Mouse (Mus musculus) forebrain, postnatal 0 days (tissue): ENCODE data around the gene Nebl. TPM values are rescaled to one million over a fixed set of nuclear protein-coding genes. Genes with fewer than 3 reads are reported as not detected.
A peak's percentile ranks its signal among the peaks of the same experiment; 100 is the strongest.

Experiments
- ATAC-seq: fragments of 200-750 bp; cut with Nextera tagmentation; 2 replicates; pipeline ENCODE4 v1.8.0; 2017; ENCODE audit warnings: mild to moderate bottlenecking, moderate library complexity
- DNase-seq: peaks from one replicate; pipeline ENCODE4 v3.0.0-alpha.2; 2015
- H3K27ac ChIP-seq: fragments of 300-500 bp; sonication (generic); 2 replicates; pipeline ENCODE4 v1.5.1; 2014; ENCODE audit warnings: low read depth, mild to moderate bottlenecking, antibody characterized with exemption, low read length, moderate library complexity, mixed read lengths
- H3K27me3 ChIP-seq: fragments of 300-500 bp; sonication (generic); 2 replicates; pipeline ENCODE4 v1.6.1; 2014; ENCODE audit warnings: mild to moderate bottlenecking, low read length, mixed read lengths; ENCODE audit not compliant: insufficient read depth
- H3K36me3 ChIP-seq: fragments of 300-500 bp; sonication (generic); 2 replicates; pipeline ENCODE4 v1.6.1; 2014; ENCODE audit warnings: mild to moderate bottlenecking, moderate library complexity; ENCODE audit not compliant: insufficient read depth
- H3K4me1 ChIP-seq: fragments of 300-500 bp; sonication (generic); 2 replicates; pipeline ENCODE4 v1.6.1; 2014; ENCODE audit warnings: antibody characterized with exemption; ENCODE audit not compliant: insufficient read depth
- H3K4me2 ChIP-seq: fragments of 300-500 bp; sonication (generic); 2 replicates; pipeline ENCODE4 v1.6.1; 2014; ENCODE audit warnings: low read depth, mild to moderate bottlenecking, moderate library complexity
- H3K4me3 ChIP-seq: fragments of 300-500 bp; sonication (generic); 2 replicates; pipeline ENCODE4 v1.5.1; 2014; ENCODE audit warnings: low read depth, low read length, mixed read lengths
- H3K9ac ChIP-seq: fragments of 300-500 bp; sonication (generic); 2 replicates; pipeline ENCODE4 v1.6.1; 2014; ENCODE audit warnings: mild to moderate bottlenecking
- H3K9me3 ChIP-seq: fragments of 300-500 bp; sonication (generic); 2 replicates; pipeline ENCODE4 v1.6.1; 2016; ENCODE audit warnings: low read length
- CTCF ChIP-seq: sonication (generic); IDR thresholded peaks from 2 replicates; pipeline ENCODE4 v1.5.1; 2016; ENCODE audit warnings: antibody characterized with exemption, control low read depth, low read depth
- WGBS: fragments of 180-500 bp; shearing (Covaris S2); extraction: QIAGEN DNeasy Blood & Tissue Kit; methylation state at CpG from one replicate; pipeline ENCODE4 v1.1.7; 2014; 5-methylcytosine and 5-hydroxymethylcytosine counted together
- polyA plus RNA-seq: library from polyadenylated mRNA; unstranded; fragments of >200 nt; fragmentation: Nextera tagmentation; extraction: Ambion mirVana; gene quantifications from 2 replicates; pipeline ENCODE4 v1.2.1, GENCODE M21; 2015
- total RNA-seq: library from RNA; depleted of rRNA; stranded (reverse); fragments of >200 nt; gene quantifications from 2 replicates; pipeline ENCODE4 v1.2.3, GENCODE M21; 2014

Gene Nebl
- total and polyA plus RNA-seq, 2 experiments from 2014 or later: 9.2 to 27.8 TPM

- Histone ChIP-seq H3K4me2 (no peak overlapping the region), H3K4me3 (no peak overlapping the region), H3K4me1 (no peaks in the 10 kb centered on the region), H3K27ac (no peak overlapping the region), H3K36me3 (no peaks in the 10 kb centered on the region), H3K9ac (no peak overlapping the region), H3K27me3 (no peaks in the 10 kb centered on the region), H3K9me3 (no peaks in the 10 kb centered on the region)
- ATAC-seq (no peak), DNase-seq (no peak)
- WGBS: 71% methylated on average over 4 of the region's 4 CpGs
- no peak for TF ChIP-seq CTCF
These were observed 296.0 kb downstream of the Nebl start for GRCm38 (mm10) chr2:17435217-17435616.

- no peak overlapping the region for H3K4me2 ChIP-seq
- ATAC-seq: no peak
- no peak overlapping the region for H3K9ac ChIP-seq
- H3K27me3 ChIP-seq: no peaks in the 10 kb centered on the region
- no peak for TF ChIP-seq CTCF
- no peaks in the 10 kb centered on the region for H3K9me3 ChIP-seq
- no peaks in the 10 kb centered on the region for H3K4me1 ChIP-seq
- H3K27ac ChIP-seq: no peak overlapping the region
- H3K4me3 ChIP-seq: no peak overlapping the region
- DNase-seq: no peak
- WGBS: 75% methylated on average over 4 of the region's 4 CpGs
- no peaks in the 10 kb centered on the region for H3K36me3 ChIP-seq
These were observed 302.2 kb downstream of the Nebl start for GRCm38 (mm10) chr2:17429028-17429427.

GRCm38 (mm10) chr2:17428156-17428555 is 303.1 kb downstream of the Nebl start:
- Histone ChIP-seq H3K4me2 (no peak overlapping the region), H3K27me3 (no peaks in the 10 kb centered on the region), H3K36me3 (no peaks in the 10 kb centered on the region), H3K27ac (no peak overlapping the region), H3K4me1 (no peaks in the 10 kb centered on the region), H3K9ac (no peak overlapping the region), H3K4me3 (no peak overlapping the region), H3K9me3 (no peaks in the 10 kb centered on the region)
- no peak for DNase-seq
- no peak for TF ChIP-seq CTCF
- ATAC-seq: no peak
- WGBS: 50% methylated on average over 4 of the region's 4 CpGs

GRCm38 (mm10) chr2:17422967-17423366 is 308.3 kb downstream of the Nebl start:
- H3K27ac ChIP-seq: no peak overlapping the region
- no peaks in the 10 kb centered on the region for H3K36me3 ChIP-seq
- no peak overlapping the region for H3K4me3 ChIP-seq
- peak; percentile 85 for ATAC-seq
- TF ChIP-seq CTCF: peak; percentile 89
- no peaks in the 10 kb centered on the region for H3K4me1 ChIP-seq
- no peaks in the 10 kb centered on the region for H3K9me3 ChIP-seq
- peak; percentile 87 for DNase-seq
- no peak overlapping the region for H3K4me2 ChIP-seq
- H3K9ac ChIP-seq: no peak overlapping the region
- no peaks in the 10 kb centered on the region for H3K27me3 ChIP-seq
- 0% methylated on average over 1 of the region's 1 CpGs for WGBS

- Histone ChIP-seq H3K27me3 (no peaks in the 10 kb centered on the region), H3K9me3 (no peaks in the 10 kb centered on the region), H3K36me3 (no peaks in the 10 kb centered on the region), H3K27ac (no peak overlapping the region), H3K4me2 (no peak overlapping the region), H3K9ac (no peak overlapping the region), H3K4me3 (no peak overlapping the region), H3K4me1 (no peaks in the 10 kb centered on the region)
- TF ChIP-seq CTCF: peak; percentile 65
- DNase-seq: peak; percentile 40
- ATAC-seq: peak; percentile 29; the same call in 1 of the 2 replicates
- 15% methylated on average over 4 of the region's 4 CpGs for WGBS
These were observed 315.9 kb downstream of the Nebl start for GRCm38 (mm10) chr2:17415347-17415746.

DNA sequence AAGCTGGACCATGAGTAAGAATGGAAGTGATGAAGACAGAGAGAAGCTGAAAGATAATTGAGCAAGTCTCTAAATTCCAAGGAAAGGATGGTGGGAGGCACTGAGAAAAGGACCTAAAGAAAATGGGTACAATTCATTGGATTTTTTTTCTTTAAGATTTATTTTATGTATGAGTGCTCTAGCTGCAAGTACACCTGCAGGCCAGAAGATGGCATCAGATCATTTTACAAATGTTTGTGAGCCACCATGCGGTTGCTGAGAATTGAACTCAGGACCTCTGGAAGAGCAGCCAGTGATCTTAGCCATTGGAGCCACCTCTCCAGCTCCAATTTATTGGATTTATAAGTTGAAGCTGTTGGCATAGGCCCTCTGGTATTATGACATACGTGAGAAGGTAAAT is 316.9 kb downstream of the Nebl start:
- ATAC-seq (no peak), DNase-seq (no peak)
- Histone ChIP-seq H3K4me3 (no peak overlapping the region), H3K4me2 (no peak overlapping the region), H3K9ac (no peak overlapping the region), H3K4me1 (no peaks in the 10 kb centered on the region), H3K27me3 (no peaks in the 10 kb centered on the region), H3K36me3 (no peaks in the 10 kb centered on the region), H3K27ac (no peak overlapping the region), H3K9me3 (no peaks in the 10 kb centered on the region)
- WGBS: 80% methylated on average over 2 of the region's 2 CpGs
- TF ChIP-seq CTCF: peak; percentile 29; the same call in 1 of the 2 replicates

DNA sequence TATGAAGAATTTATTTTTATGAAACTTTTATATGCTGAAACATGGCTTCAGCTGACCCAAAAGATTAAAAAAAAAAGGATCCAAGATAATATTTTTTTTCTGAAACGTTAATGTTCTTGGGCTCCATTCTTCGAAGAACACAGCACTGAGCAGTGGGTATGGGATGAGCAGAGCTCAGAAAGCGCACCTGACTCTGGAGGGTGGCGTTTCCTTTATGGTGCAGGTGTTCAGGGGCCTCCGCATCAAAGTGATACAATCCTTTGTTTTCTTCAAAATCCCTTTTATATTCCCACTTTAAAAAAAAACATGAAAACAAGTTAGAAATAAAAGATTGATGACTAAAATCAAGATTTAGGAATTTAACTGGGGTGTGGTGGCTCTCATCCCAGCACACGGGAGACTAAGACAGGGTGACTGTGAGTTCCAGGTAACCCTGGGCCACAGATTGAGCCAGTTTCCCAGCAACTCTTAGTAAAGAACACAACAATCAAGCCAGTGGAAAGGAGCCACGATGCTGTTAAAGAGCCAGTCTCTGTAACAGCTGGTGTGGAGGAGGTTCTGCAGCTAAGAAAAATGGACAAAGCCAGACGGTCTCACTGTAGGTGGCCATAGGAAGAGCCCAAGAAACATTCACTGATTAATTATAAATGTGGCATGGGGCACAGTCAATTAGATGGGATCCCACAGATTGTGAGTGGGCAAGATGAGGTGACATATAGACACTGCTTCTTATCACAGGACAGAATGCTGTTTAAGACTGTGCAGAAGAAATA is 317.6 kb downstream of the Nebl start:
- WGBS: 64% methylated on average over 8 of the region's 8 CpGs
- ATAC-seq (no peak), DNase-seq (no peak)
- TF ChIP-seq CTCF: no peak
- H3K9me3 ChIP-seq: no peaks in the 10 kb centered on the region
- no peaks in the 10 kb centered on the region for H3K36me3 ChIP-seq
- H3K27ac ChIP-seq: no peak overlapping the region
- no peaks in the 10 kb centered on the region for H3K27me3 ChIP-seq
- H3K4me2 ChIP-seq: no peak overlapping the region
- no peak overlapping the region for H3K9ac ChIP-seq
- no peak overlapping the region for H3K4me3 ChIP-seq
- no peaks in the 10 kb centered on the region for H3K4me1 ChIP-seq
